Mouse (Mus musculus): ENCODE results near the gene Bcl2l15. TPM values are rescaled to one million over a fixed set of nuclear protein-coding genes. Genes with fewer than 3 reads are reported as not detected.
A peak's percentile ranks its signal among the peaks of the same experiment; 100 is the strongest.

Gene Bcl2l15
- polyA plus RNA-seq, 1 experiment: 0.18 TPM

GRCm38 (mm10) chr3:103862721-103863220 is 30.4 kb downstream of the Bcl2l15 start:
- Histone ChIP-seq H3K36me3 (ENCODE audit: control insufficient read depth, insufficient read depth, low read length) (no peaks in the 10 kb centered on the region; the same call in 1 of the 2 replicates), H3K27ac (ENCODE audit: insufficient read depth, low read length) (peak overlapping the region; percentile 28; the same call in 1 of the 2 replicates), H3K27me3 (ENCODE audit: control insufficient read depth, insufficient read depth, low read length) (no peaks in the 10 kb centered on the region), H3K4me1 (ENCODE audit: control insufficient read depth, insufficient read depth, insufficient read length) (peaks cover 14% of the 10 kb centered on the region; the same call in 1 of the 2 replicates), H3K4me3 (ENCODE audit: extremely low read depth, insufficient read depth, insufficient read length) (peak overlapping the region; percentile 6; the same call in 1 of the 2 replicates)
- TF ChIP-seq CTCF (IDR thresholded peaks at IDR 0.05; ENCODE audit: extremely low read depth, insufficient read depth, insufficient read length, insufficient replicate concordance): no peak
- no peak for TF ChIP-seq POLR2A (IDR thresholded peaks at IDR 0.05; ENCODE audit: low read depth, low read length)
- WGBS: 46% methylated on average over 4 of the region's 4 CpGs
- DNase-seq (ENCODE audit: low read depth in 1 of 2, low spot score in 2 of 2): no peak

- Histone ChIP-seq H3K27ac (ENCODE audit: insufficient read depth, low read length) (no peak overlapping the region), H3K4me3 (ENCODE audit: extremely low read depth, insufficient read depth, insufficient read length) (no peak overlapping the region), H3K27me3 (ENCODE audit: control insufficient read depth, insufficient read depth, low read length) (no peaks in the 10 kb centered on the region), H3K4me1 (ENCODE audit: control insufficient read depth, insufficient read depth, insufficient read length) (peaks cover 16% of the 10 kb centered on the region), H3K36me3 (ENCODE audit: control insufficient read depth, insufficient read depth, low read length) (no peaks in the 10 kb centered on the region; the same call in 1 of the 2 replicates)
- WGBS: 89% methylated on average over 6 of the region's 6 CpGs
- no peak for DNase-seq (ENCODE audit: low read depth in 1 of 2, low spot score in 2 of 2)
- no peak for TF ChIP-seq POLR2A (IDR thresholded peaks at IDR 0.05; ENCODE audit: low read depth, low read length)
Observed at GRCm38 (mm10) chr3:103864200-103864599, 31.8 kb downstream of the Bcl2l15 start.

GRCm38 (mm10) chr3:103867424-103867971 is 35.1 kb downstream of the Bcl2l15 start:
- no peaks in the 10 kb centered on the region; the same call in 1 of the 2 replicates for H3K36me3 ChIP-seq (ENCODE audit: control insufficient read depth, insufficient read depth, low read length)
- H3K4me3 ChIP-seq (ENCODE audit: extremely low read depth, insufficient read depth, insufficient read length): no peak overlapping the region
- H3K27ac ChIP-seq (ENCODE audit: insufficient read depth, low read length): peak overlapping the region; percentile 97
- WGBS: 25% methylated on average over 5 of the region's 5 CpGs
- TF ChIP-seq CTCF (IDR thresholded peaks at IDR 0.05; ENCODE audit: extremely low read depth, insufficient read depth, insufficient read length, insufficient replicate concordance) (no peak), POLR2A (IDR thresholded peaks at IDR 0.05; ENCODE audit: low read depth, low read length) (no peak)
- H3K4me1 ChIP-seq (ENCODE audit: control insufficient read depth, insufficient read depth, insufficient read length): peaks cover 20% of the 10 kb centered on the region
- H3K27me3 ChIP-seq (ENCODE audit: control insufficient read depth, insufficient read depth, low read length): no peaks in the 10 kb centered on the region
- no peak for DNase-seq (ENCODE audit: low read depth in 1 of 2, low spot score in 2 of 2)

- DNase-seq (ENCODE audit: low read depth in 1 of 2, low spot score in 2 of 2): peak in 1 of 2 experiments; percentile 68
Observed at GRCm38 (mm10) chr3:103868008-103868407, 35.6 kb downstream of the Bcl2l15 start.

GRCm38 (mm10) chr3:103872663-103873098 is 40.3 kb downstream of the Bcl2l15 start:
- Histone ChIP-seq H3K4me3 (ENCODE audit: extremely low read depth, insufficient read depth, insufficient read length) (no peak overlapping the region), H3K4me1 (ENCODE audit: control insufficient read depth, insufficient read depth, insufficient read length) (peaks cover 25% of the 10 kb centered on the region), H3K36me3 (ENCODE audit: control insufficient read depth, insufficient read depth, low read length) (peaks cover 14% of the 10 kb centered on the region), H3K27ac (ENCODE audit: insufficient read depth, low read length) (no peak overlapping the region), H3K27me3 (ENCODE audit: control insufficient read depth, insufficient read depth, low read length) (no peaks in the 10 kb centered on the region)
- 20% methylated on average over 3 of the region's 3 CpGs for WGBS
- no peak for DNase-seq (ENCODE audit: low read depth in 1 of 2, low spot score in 2 of 2)
- no peak for TF ChIP-seq CTCF (IDR thresholded peaks at IDR 0.05; ENCODE audit: extremely low read depth, insufficient read depth, insufficient read length, insufficient replicate concordance)
- TF ChIP-seq POLR2A (IDR thresholded peaks at IDR 0.05; ENCODE audit: low read depth, low read length): no peak

More at GRCm38 (mm10) chr3:103868008-103868407, 35.6 kb downstream of the Bcl2l15 start:
- Histone ChIP-seq H3K4me1 (ENCODE audit: control insufficient read depth, insufficient read depth, insufficient read length) (peaks cover 24% of the 10 kb centered on the region), H3K27ac (ENCODE audit: insufficient read depth, low read length) (peak overlapping the region; percentile 97), H3K4me3 (ENCODE audit: extremely low read depth, insufficient read depth, insufficient read length) (no peak overlapping the region), H3K27me3 (ENCODE audit: control insufficient read depth, insufficient read depth, low read length) (no peaks in the 10 kb centered on the region), H3K36me3 (ENCODE audit: control insufficient read depth, insufficient read depth, low read length) (no peaks in the 10 kb centered on the region; the same call in 1 of the 2 replicates)
- 42% methylated on average over 4 of the region's 4 CpGs for WGBS
- no peak for TF ChIP-seq CTCF (IDR thresholded peaks at IDR 0.05; ENCODE audit: extremely low read depth, insufficient read depth, insufficient read length, insufficient replicate concordance)
- TF ChIP-seq POLR2A (IDR thresholded peaks at IDR 0.05; ENCODE audit: low read depth, low read length): no peak

- no peak for DNase-seq (ENCODE audit: low read depth in 1 of 2, low spot score in 2 of 2)
- Histone ChIP-seq H3K4me3 (ENCODE audit: extremely low read depth, insufficient read depth, insufficient read length) (no peak overlapping the region), H3K27me3 (ENCODE audit: control insufficient read depth, insufficient read depth, low read length) (no peaks in the 10 kb centered on the region), H3K27ac (ENCODE audit: insufficient read depth, low read length) (no peak overlapping the region), H3K4me1 (ENCODE audit: control insufficient read depth, insufficient read depth, insufficient read length) (peaks cover 17% of the 10 kb centered on the region), H3K36me3 (ENCODE audit: control insufficient read depth, insufficient read depth, low read length) (peaks cover 20% of the 10 kb centered on the region)
- 49% methylated on average over 7 of the region's 7 CpGs for WGBS
- no peak for TF ChIP-seq CTCF (IDR thresholded peaks at IDR 0.05; ENCODE audit: extremely low read depth, insufficient read depth, insufficient read length, insufficient replicate concordance)
- no peak for TF ChIP-seq POLR2A (IDR thresholded peaks at IDR 0.05; ENCODE audit: low read depth, low read length)
Observed at GRCm38 (mm10) chr3:103874329-103874728, 41.9 kb downstream of the Bcl2l15 start.

GRCm38 (mm10) chr3:103885946-103886345 is 53.5 kb downstream of the Bcl2l15 start:
- no peak for DNase-seq (ENCODE audit: low read depth in 1 of 2, low spot score in 2 of 2)
- TF ChIP-seq CTCF (IDR thresholded peaks at IDR 0.05; ENCODE audit: extremely low read depth, insufficient read depth, insufficient read length, insufficient replicate concordance): no peak
- TF ChIP-seq POLR2A (IDR thresholded peaks at IDR 0.05; ENCODE audit: low read depth, low read length): no peak
- H3K36me3 ChIP-seq (ENCODE audit: control insufficient read depth, insufficient read depth, low read length): peaks cover 22% of the 10 kb centered on the region

More at GRCm38 (mm10) chr3:103885946-103886345, 53.5 kb downstream of the Bcl2l15 start:
- Histone ChIP-seq H3K27ac (ENCODE audit: insufficient read depth, low read length) (peak overlapping the region; percentile 50), H3K4me1 (ENCODE audit: control insufficient read depth, insufficient read depth, insufficient read length) (no peaks in the 10 kb centered on the region), H3K4me3 (ENCODE audit: extremely low read depth, insufficient read depth, insufficient read length) (no peak overlapping the region), H3K27me3 (ENCODE audit: control insufficient read depth, insufficient read depth, low read length) (no peaks in the 10 kb centered on the region)
- 51% methylated on average over 11 of the region's 11 CpGs for WGBS
